Mouse (Mus musculus) neural tube, embryonic 12.5 days (tissue): Measurements from ENCODE around the gene Mpv17. TPM values are rescaled to one million over a fixed set of nuclear protein-coding genes. Genes with fewer than 3 reads are reported as not detected.

Experiments
- ATAC-seq: fragments of 200-750 bp; cut with Nextera tagmentation; 2 replicates; pipeline ENCODE4 v1.8.0; 2017; ENCODE audit warnings: low read depth, mild to moderate bottlenecking, moderate TSS enrichment, moderate library complexity; ENCODE audit not compliant: low FRiP score
- H3K27ac ChIP-seq: fragments of 300-500 bp; sonication (generic); 2 replicates; pipeline ENCODE4 v1.5.1; 2016
- H3K27me3 ChIP-seq: fragments of 300-500 bp; sonication (generic); replicated peaks from 2 replicates; pipeline ENCODE4 v1.6.1; 2016; ENCODE audit warnings: mild to moderate bottlenecking
- H3K36me3 ChIP-seq: fragments of 300-500 bp; sonication (generic); 2 replicates; pipeline ENCODE4 v1.6.1; 2016; ENCODE audit warnings: mild to moderate bottlenecking
- H3K4me1 ChIP-seq: fragments of 300-500 bp; sonication (generic); 2 replicates; pipeline ENCODE4 v1.6.1; 2016
- H3K4me2 ChIP-seq: fragments of 300-500 bp; sonication (generic); replicated peaks from 2 replicates; pipeline ENCODE4 v1.6.1; 2016; ENCODE audit warnings: mild to moderate bottlenecking
- H3K4me3 ChIP-seq: fragments of 300-500 bp; sonication (generic); 2 replicates; pipeline ENCODE4 v1.5.1; 2016
- H3K9ac ChIP-seq: fragments of 300-500 bp; sonication (generic); 2 replicates; pipeline ENCODE4 v1.6.1; 2016; ENCODE audit warnings: mild to moderate bottlenecking
- H3K9me3 ChIP-seq: fragments of 300-500 bp; sonication (generic); 2 replicates; pipeline ENCODE4 v1.6.1; 2016; ENCODE audit warnings: mild to moderate bottlenecking
- WGBS: fragments of 180-500 bp; shearing (Covaris S2); methylation state at CpG from one replicate; pipeline ENCODE4 v1.1.7; 2016; 5-methylcytosine and 5-hydroxymethylcytosine counted together
- polyA plus RNA-seq: library from polyadenylated mRNA; unstranded; fragments of >200 nt; fragmentation: Nextera tagmentation; extraction: Ambion mirVana; gene quantifications from 2 replicates; pipeline ENCODE4 v1.2.1, GENCODE M21; 2016

Gene Mpv17
- polyA plus RNA-seq, 1 experiment from 2014 or later: 50.3 TPM

DNA sequence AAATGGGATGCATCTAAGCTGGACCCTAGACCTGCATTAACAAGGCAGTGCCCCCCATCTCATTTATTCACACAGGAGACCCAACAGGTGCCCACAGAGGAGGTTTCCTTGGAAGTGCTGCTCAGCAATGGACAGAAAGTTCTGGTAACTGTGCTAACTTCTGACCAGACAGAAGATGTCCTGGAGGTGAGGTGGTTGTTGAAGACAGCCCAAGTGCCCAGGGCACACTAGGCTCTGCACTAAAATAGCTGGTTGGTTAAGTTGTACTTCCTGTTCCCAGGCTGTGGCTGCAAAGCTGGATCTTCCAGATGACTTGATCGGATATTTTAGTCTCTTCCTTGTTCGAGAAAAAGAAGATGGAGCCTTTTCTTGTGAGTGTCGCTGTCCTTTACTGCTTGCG is 41.6 kb upstream of the Mpv17 start:
- 93% methylated on average over 4 of the region's 4 CpGs for WGBS
- ATAC-seq: no peak
- Histone ChIP-seq H3K9ac (no peak overlapping the region), H3K4me3 (no peak overlapping the region), H3K4me2 (no peak overlapping the region), H3K36me3 (peaks cover 69% of the 10 kb centered on the region), H3K27ac (no peak overlapping the region), H3K27me3 (no peaks in the 10 kb centered on the region), H3K9me3 (peaks cover 5% of the 10 kb centered on the region), H3K4me1 (peaks cover 26% of the 10 kb centered on the region)

GRCm38 (mm10) chr5:31194486-31195485 is 40.7 kb upstream of the Mpv17 start:
- WGBS: 92% methylated on average over 16 of the region's 16 CpGs
- peak overlapping the region; percentile 92; the same call in 1 of the 2 replicates for H3K9ac ChIP-seq
- no peak overlapping the region for H3K27ac ChIP-seq
- H3K4me1 ChIP-seq: peaks cover 20% of the 10 kb centered on the region
- peak overlapping the region; percentile 82 for H3K4me2 ChIP-seq
- ATAC-seq: no peak
- peaks cover 69% of the 10 kb centered on the region for H3K36me3 ChIP-seq
- H3K9me3 ChIP-seq: no peaks in the 10 kb centered on the region
- no peaks in the 10 kb centered on the region for H3K27me3 ChIP-seq
- H3K4me3 ChIP-seq: peak overlapping the region; percentile 83; the same call in 1 of the 2 replicates

DNA sequence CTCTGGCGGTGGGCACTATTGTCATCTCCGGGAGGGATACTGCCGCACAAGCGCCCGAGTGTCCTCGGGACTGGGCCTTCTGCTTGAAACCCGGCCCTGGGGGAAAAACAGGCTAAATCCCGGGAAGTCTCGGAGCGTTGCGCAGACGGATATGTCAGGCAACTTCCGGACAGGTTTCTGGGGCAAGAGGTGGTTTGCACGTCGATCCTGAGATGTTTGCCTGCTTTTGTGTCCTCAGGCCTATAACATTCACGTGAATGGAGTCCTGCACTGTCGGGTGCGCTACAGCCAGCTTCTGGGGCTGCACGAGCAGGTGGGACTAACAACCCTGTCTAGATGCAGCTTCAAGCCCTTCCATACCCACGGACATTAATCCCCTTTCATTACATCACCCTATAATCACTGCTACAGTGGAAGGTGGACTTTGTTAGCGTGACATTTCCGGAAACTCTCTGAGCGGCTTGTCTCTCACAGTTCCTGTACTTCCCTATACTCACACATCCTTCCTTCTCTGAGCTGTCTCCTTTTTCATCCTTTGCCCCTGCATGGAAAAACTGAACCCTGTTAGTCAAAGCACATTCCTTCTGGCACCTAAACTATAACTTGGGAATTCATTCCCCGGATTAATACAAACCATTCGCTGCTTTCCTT is 39.7 kb upstream of the Mpv17 start:
- Histone ChIP-seq H3K9me3 (no peaks in the 10 kb centered on the region), H3K27ac (0 out of 2 replicates have a peak overlapping the region, but pooled peaks have one; percentile 32), H3K4me2 (peak overlapping the region; percentile 82), H3K9ac (peak overlapping the region; percentile 92), H3K4me3 (peak overlapping the region; percentile 83), H3K27me3 (no peaks in the 10 kb centered on the region), H3K36me3 (peaks cover 66% of the 10 kb centered on the region), H3K4me1 (peaks cover 20% of the 10 kb centered on the region)
- ATAC-seq: no peak
- WGBS: 15% methylated on average over 25 of the region's 25 CpGs

DNA sequence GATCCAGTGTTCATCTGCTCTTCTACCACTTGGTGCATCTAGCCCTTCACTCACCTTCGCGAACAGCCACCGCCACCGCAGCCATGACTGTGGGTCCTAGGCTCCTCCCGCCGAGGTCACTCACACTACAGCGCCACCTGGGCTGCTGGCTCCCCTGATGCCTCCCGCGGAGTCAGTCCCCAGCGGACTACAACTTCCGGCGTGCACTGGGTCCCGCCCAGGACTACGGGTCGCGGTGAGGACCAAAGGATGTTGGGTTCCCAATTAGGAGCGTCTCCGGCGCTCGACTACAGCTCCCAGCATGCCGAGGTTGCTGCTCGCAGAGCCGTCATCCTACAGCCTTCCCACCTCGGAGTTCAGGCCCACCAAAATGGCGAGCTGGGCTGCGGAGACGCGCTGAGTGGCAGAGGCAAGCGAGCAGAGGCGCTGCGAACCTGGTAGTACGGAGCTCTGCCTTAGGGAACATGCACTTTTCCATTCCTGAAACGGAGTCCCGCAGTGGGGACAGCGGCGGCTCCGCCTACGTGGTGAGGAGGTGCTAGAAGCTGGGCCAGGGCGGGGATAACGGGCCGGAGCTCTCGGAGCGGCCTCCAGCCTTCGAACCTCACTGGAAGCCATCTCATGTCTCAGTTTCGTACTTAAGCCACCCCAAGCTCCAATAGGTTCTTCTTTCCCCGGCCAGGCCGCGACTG is 39.0 kb upstream of the Mpv17 start, which contains the start of the genes Snx17 and Eif2b4:
Snx17 (plus strand) TSS at position 289 of the 692 bp plus-strand sequence.
Eif2b4 (minus strand) TSS at position 492 of the 692 bp plus-strand sequence.
- peaks cover 66% of the 10 kb centered on the region for H3K36me3 ChIP-seq

DNA sequence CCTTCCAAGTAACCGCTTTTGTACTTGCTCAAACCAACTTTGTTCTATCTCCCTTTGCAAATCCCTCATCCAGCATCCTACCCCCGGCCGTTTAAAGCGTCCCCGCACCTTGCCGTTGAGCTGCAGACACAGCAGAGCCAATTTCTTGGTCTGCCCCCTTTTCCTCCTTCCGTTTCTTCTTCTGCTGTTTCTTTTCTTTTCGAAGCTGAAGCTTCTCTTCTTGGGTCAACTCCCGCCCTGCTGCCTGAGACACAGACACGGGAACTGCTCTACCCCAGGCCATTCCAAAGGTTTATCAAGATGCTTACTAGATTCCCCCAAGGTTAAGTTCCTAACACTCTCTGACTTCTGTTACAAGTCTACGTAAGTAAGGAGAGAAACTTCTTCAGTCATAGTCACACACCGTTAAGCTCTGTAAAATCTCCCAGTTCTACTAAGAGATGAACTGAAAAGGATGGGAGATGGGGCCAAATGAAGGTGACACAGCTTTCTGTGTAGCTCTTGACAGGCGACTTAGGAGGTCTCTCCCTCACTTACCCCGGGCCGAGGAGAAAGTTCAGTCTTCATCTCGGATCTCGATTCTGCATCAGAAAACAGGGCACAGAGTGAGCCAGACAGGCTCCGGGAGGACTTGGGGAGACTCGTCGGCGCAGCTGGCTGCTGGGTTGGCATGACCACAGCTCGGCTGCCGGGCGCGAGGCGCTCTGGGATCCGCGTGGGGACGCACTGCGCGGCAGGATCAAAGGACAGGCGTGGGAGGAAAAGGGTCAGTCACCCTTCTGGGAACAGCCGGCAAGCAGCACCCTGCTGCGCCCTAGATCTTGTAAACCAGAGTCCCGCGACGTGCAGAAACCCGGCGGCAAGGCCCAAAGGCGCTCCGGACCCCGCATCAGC is 38.2 kb upstream of the Mpv17 start:
- 17% methylated on average over 42 of the region's 42 CpGs for whole genome bisulfite sequencing
- Histone ChIP-seq H3K9me3 (no peaks in the 10 kb centered on the region), H3K9ac (peak overlapping the region; percentile 92), H3K36me3 (peaks cover 66% of the 10 kb centered on the region), H3K27me3 (no peaks in the 10 kb centered on the region), H3K4me1 (peaks cover 20% of the 10 kb centered on the region), H3K4me2 (peak overlapping the region; percentile 82), H3K4me3 (peak overlapping the region; percentile 83), H3K27ac (peak overlapping the region; percentile 54; the same call in 1 of the 2 replicates)
- ATAC-seq: peak; percentile 74

More for the DNA sequence above, 39.0 kb upstream of the Mpv17 start, which contains the start of the genes Snx17 and Eif2b4:
- H3K9ac ChIP-seq: peak within 1 kb of the TSS; percentile 92
- H3K4me2 ChIP-seq: peak within 1 kb of the TSS; percentile 82
- peak within 1 kb of the TSS; percentile 83 for H3K4me3 ChIP-seq
- peaks cover 20% of the 10 kb centered on the region for H3K4me1 ChIP-seq
- peak within 1 kb of the TSS; percentile 54; the same call in 1 of the 2 replicates for H3K27ac ChIP-seq
- WGBS: 0% methylated on average over 48 of the region's 48 CpGs
- peak; percentile 94 for ATAC-seq
- H3K9me3 ChIP-seq: no peaks in the 10 kb centered on the region
- no peaks in the 10 kb centered on the region for H3K27me3 ChIP-seq

GRCm38 (mm10) chr5:31190201-31190600 is 36.1 kb upstream of the Mpv17 start:
- Histone ChIP-seq H3K4me3 (no peak overlapping the region), H3K36me3 (peaks cover 53% of the 10 kb centered on the region), H3K4me2 (no peak overlapping the region), H3K9ac (no peak overlapping the region), H3K27ac (no peak overlapping the region), H3K9me3 (no peaks in the 10 kb centered on the region), H3K27me3 (no peaks in the 10 kb centered on the region), H3K4me1 (peaks cover 20% of the 10 kb centered on the region)
- 89% methylated on average over 9 of the region's 9 CpGs for WGBS
- ATAC-seq: no peak

GRCm38 (mm10) chr5:31188223-31188840 is 34.3 kb upstream of the Mpv17 start:
- Histone ChIP-seq H3K27ac (no peak overlapping the region), H3K9ac (no peak overlapping the region), H3K4me2 (no peak overlapping the region), H3K4me1 (peaks cover 10% of the 10 kb centered on the region), H3K9me3 (no peaks in the 10 kb centered on the region), H3K4me3 (no peak overlapping the region), H3K36me3 (peaks cover 45% of the 10 kb centered on the region), H3K27me3 (no peaks in the 10 kb centered on the region)
- ATAC-seq: no peak
- 84% methylated on average over 4 of the region's 4 CpGs for WGBS

- Histone ChIP-seq H3K27me3 (no peaks in the 10 kb centered on the region), H3K4me3 (no peak overlapping the region), H3K36me3 (peaks cover 22% of the 10 kb centered on the region), H3K27ac (no peak overlapping the region), H3K4me2 (no peak overlapping the region), H3K4me1 (no peaks in the 10 kb centered on the region), H3K9me3 (no peaks in the 10 kb centered on the region), H3K9ac (no peak overlapping the region)
- WGBS: 61% methylated on average over 4 of the region's 4 CpGs
- ATAC-seq: no peak
Measured at GRCm38 (mm10) chr5:31183678-31184077, 29.6 kb upstream of the Mpv17 start.

- no peak overlapping the region for H3K9ac ChIP-seq
- no peak overlapping the region for H3K4me2 ChIP-seq
Measured at GRCm38 (mm10) chr5:31181183-31181770, 27.2 kb upstream of the Mpv17 start.

GRCm38 (mm10) chr5:31179766-31180630 is 25.9 kb upstream of the Mpv17 start, which contains the start of the genes Gm29609 and Gtf3c2:
Gm29609 (minus strand) TSS chr5:31179911.
Gtf3c2 (minus strand) TSS chr5:31180144.
- Histone ChIP-seq H3K4me2 (peak within 1 kb of the TSS; percentile 93), H3K27me3 (no peaks in the 10 kb centered on the region), H3K4me1 (peaks cover 6% of the 10 kb centered on the region; the same call in 1 of the 2 replicates), H3K36me3 (no peaks in the 10 kb centered on the region), H3K9me3 (no peaks in the 10 kb centered on the region), H3K4me3 (peak within 1 kb of the TSS; percentile 73), H3K27ac (peak within 1 kb of the TSS; percentile 75), H3K9ac (peak within 1 kb of the TSS; percentile 78)
- peak; percentile 97 for ATAC-seq
- under 1% methylated on average over 59 of the region's 59 CpGs for WGBS

More at GRCm38 (mm10) chr5:31181183-31181770, 27.2 kb upstream of the Mpv17 start:
- Histone ChIP-seq H3K27ac (no peak overlapping the region), H3K4me1 (peaks cover 6% of the 10 kb centered on the region; the same call in 1 of the 2 replicates), H3K36me3 (no peaks in the 10 kb centered on the region), H3K9me3 (no peaks in the 10 kb centered on the region), H3K4me3 (no peak overlapping the region), H3K27me3 (no peaks in the 10 kb centered on the region)
- no peak for ATAC-seq
- whole genome bisulfite sequencing: 95% methylated on average over 9 of the region's 9 CpGs
